Mouse (Mus musculus): ENCODE results near the gene Slc35f3. TPM values are rescaled to one million over a fixed set of nuclear protein-coding genes. Genes with fewer than 3 reads are reported as not detected.
A peak's percentile ranks its signal among the peaks of the same experiment; 100 is the strongest.

Slc35f3 gene
- total RNA-seq, 2 experiments from 2014 or later, result 40.2 to 45.2 TPM

DNA sequence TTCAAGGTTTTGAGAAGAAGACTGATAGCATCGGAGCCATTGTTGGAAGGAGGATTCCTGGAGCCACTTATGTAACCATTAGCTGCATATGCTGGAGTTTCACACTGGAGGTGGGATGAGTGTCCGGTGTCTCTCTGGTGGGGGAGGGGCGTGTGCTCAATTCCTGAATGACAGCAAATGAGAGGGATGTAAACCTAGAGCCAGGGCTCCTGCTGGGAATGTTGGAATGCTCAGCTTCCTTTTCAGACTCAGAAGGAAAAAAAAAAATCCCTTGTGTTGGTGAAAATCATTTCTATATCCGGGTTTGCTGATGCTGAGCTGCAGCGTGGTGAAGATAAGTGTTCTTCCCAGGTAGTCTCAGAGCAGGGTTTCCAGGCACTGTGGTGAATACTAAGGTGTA is 29.4 kb downstream of the Slc35f3 start:
- DNase-seq (ENCODE audit: low spot score in 2 of 2), result no peak

DNA sequence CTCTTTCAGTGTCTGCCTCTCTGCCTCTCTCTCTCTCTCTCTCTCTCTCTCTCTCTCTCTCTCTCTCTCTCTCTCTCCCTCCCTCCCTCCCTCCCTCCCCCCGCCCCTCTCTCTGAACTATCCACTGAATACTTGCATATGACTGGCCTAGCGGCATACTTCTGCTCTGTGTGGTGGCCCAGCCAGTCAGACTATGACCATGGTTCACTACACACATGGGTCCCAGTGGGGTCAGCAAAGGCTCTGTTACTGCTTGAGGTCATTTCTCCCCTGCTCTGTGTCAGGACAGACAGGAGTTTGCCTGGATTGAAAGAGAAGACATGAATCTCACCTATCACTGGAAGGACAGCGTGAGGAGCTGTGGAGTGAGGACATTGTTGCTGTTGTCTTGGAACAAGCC is 40.5 kb downstream of the Slc35f3 start:
- DNase-seq (ENCODE audit: low spot score in 2 of 2), result no peak

- no peak for DNase-seq (ENCODE audit: low spot score in 2 of 2)
Observed at GRCm38 (mm10) chr8:126339357-126339756, 41.0 kb downstream of the Slc35f3 start.

GRCm38 (mm10) chr8:126341200-126341599 is 42.8 kb downstream of the Slc35f3 start:
- DNase-seq (ENCODE audit: low spot score in 2 of 2), result no peak

DNA sequence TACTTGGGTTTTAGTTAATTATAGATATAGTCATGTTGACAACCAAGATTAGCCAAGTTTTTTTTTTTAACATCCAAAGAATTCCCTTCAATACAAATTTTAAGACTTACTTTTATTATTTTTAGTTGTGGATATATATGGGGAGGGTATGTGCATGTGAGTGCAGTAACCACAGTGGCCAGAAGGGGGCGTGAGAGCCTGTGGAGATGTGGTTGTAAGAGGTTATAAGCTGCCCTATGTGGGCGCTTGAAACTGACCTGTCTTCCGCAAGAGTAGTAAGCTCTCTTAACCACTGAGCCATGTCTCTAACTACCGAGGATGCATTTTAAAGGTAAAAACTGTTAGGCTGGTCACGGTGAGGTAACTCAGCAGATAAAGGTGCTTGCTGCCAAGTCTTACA is 45.1 kb downstream of the Slc35f3 start:
- DNase-seq (ENCODE audit: low spot score in 2 of 2), result no peak

DNA sequence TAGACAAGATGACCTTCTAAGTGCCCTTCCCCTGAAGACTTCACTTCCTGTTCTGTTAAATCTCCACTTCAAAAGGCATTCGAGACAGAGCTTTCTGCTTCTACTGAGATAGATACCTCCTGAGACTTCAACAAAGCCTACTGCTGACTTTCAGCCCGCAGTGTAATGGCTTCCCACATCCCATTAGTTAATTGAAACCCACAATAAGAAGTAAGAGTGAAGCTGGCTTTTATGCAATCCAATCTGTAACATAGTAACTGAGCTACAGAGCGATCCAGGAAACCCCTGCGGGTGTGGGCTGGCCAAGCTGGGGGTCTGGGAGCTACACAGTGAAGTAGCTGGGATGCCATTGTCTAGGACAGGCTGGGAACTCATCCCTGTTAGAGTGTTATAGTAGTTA is 46.7 kb downstream of the Slc35f3 start:
- no peak for DNase-seq (ENCODE audit: low spot score in 2 of 2)

- DNase-seq (ENCODE audit: low spot score in 2 of 2), result no peak
Observed at GRCm38 (mm10) chr8:126353259-126353658, 54.9 kb downstream of the Slc35f3 start.

- DNase-seq (ENCODE audit: low spot score in 2 of 2), result no peak
Observed at GRCm38 (mm10) chr8:126357946-126358345, 59.6 kb downstream of the Slc35f3 start.

DNA sequence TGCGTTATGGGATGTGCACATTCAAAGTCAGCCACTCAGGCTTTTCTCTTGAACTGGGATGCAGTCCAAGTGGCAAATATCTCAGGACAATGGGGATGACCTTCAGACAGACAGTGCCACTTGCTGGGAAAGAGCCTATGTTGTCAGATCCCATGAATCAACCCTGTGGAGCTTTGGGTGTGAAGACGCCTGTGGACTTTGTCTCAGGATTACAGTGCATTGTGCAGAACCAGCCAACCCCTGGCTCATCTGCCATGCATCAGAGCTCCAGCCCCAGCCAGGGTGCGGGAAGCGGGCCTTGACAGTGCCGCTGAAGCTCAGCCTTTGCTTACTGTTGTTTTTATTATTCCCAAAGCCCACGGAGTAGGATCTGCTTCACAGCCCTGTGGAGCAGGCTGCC is 60.9 kb downstream of the Slc35f3 start:
- no peak for DNase-seq (ENCODE audit: low spot score in 2 of 2)

GRCm38 (mm10) chr8:126360106-126360505 is 61.7 kb downstream of the Slc35f3 start:
- no peak for DNase-seq (ENCODE audit: low spot score in 2 of 2)

GRCm38 (mm10) chr8:126360701-126361100 is 62.3 kb downstream of the Slc35f3 start:
- no peak for DNase-seq (ENCODE audit: low spot score in 2 of 2)

GRCm38 (mm10) chr8:126366251-126366650 is 67.9 kb downstream of the Slc35f3 start:
- no peak for DNase-seq (ENCODE audit: low spot score in 2 of 2)

- peak; percentile 47 to 80 for DNase-seq (ENCODE audit: low spot score in 2 of 2)
Observed at GRCm38 (mm10) chr8:126368349-126369054, 70.1 kb downstream of the Slc35f3 start.

- DNase-seq (ENCODE audit: low spot score in 2 of 2), result no peak
Observed at GRCm38 (mm10) chr8:126371871-126372270, 73.5 kb downstream of the Slc35f3 start.

- no peak for DNase-seq (ENCODE audit: low spot score in 2 of 2)
Observed at GRCm38 (mm10) chr8:126379580-126379979, 81.2 kb downstream of the Slc35f3 start.

DNA sequence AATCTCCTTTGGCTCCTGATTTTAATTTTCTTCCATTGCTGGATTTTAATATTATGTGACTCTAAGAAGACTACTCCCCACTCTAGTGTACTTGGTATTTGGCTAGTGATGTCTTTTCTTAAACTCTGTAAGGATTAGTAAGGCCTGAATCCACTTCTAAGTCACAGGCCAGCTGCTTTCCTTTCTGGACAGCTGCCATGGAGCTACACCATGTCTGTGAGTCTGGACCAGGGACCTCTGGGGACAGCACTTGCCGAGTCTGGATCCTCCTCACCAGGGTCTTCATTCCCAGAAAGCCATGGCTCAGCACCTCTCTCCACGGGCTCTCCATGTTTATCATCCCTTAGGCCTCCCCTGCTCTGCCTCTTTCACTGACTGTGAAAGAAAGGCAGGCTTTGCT is 81.8 kb downstream of the Slc35f3 start:
- no peak for DNase-seq (ENCODE audit: low spot score in 2 of 2)

- DNase-seq (ENCODE audit: low spot score in 2 of 2), result no peak
Observed at GRCm38 (mm10) chr8:126381299-126381698, 82.9 kb downstream of the Slc35f3 start.

DNA sequence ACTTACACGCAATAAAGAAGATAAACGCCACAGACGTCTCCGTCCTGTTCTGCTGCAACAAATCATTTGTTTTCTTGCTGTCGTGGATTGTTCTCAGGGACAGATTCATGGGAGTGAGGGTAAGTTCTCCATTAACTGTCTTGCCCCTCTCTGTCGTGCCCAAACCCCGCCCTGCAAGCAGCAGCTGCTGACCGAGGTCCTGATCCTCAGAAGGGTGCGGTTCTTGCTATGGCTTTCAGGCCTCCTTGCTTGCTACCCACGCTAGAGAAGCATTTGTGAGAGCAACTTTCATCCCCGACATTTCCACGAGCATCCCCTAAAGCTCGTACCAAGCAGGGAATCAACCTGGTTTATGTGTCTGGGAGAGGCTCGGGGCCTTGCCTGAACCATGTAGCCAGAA is 83.9 kb downstream of the Slc35f3 start:
- DNase-seq (ENCODE audit: low spot score in 2 of 2), result no peak

DNA sequence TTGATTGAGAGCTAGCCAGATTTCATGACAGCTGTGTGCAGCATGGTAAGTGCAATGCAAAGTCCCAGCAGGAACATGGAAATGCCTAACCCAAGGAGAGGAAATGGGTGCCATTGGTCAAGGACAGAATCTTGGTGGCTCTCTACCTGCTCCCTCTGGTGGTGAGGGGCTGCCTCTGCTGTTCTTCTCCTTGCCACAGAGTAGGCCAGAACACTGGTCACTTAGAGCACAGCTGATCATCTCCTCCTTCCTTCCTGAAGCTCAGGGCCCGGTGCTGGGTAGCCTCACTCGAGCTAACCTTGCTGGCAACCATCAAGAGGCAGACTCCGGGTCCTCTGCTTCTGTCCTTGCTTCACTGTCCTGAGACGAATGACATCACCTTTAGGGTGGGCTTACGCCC is 84.4 kb downstream of the Slc35f3 start:
- peak in 1 of 2 experiments; percentile 51 for DNase-seq (ENCODE audit: low spot score in 2 of 2)

GRCm38 (mm10) chr8:126387566-126387965 is 89.2 kb downstream of the Slc35f3 start:
- no peak for DNase-seq (ENCODE audit: low spot score in 2 of 2)

GRCm38 (mm10) chr8:126391541-126391940 is 93.2 kb downstream of the Slc35f3 start:
- no peak for DNase-seq (ENCODE audit: low spot score in 2 of 2)

GRCm38 (mm10) chr8:126395386-126395785 is 97.0 kb downstream of the Slc35f3 start:
- DNase-seq (ENCODE audit: low spot score in 2 of 2), result no peak

GRCm38 (mm10) chr8:126395917-126396316 is 97.6 kb downstream of the Slc35f3 start:
- DNase-seq (ENCODE audit: low spot score in 2 of 2), result no peak

Data from layer of hippocampus, adult 18-20 months (tissue).